Mouse (Mus musculus) MEL (cell line): ENCODE measurements around the gene Lrba. TPM values are rescaled to one million over a fixed set of nuclear protein-coding genes. Genes with fewer than 3 reads are reported as not detected.

Source experiments
- DNase-seq: peaks from one replicate; pipeline ENCODE4 v3.0.0; 2011; ENCODE audit warnings: low read depth, low spot score
- H3K27ac ChIP-seq: 2 replicates; pipeline ENCODE4 v1.5.1; 2012; ENCODE audit warnings: low read depth, mild to moderate bottlenecking, control low read depth, low read length, moderate library complexity; ENCODE audit not compliant: control insufficient read depth
- H3K27me3 ChIP-seq, 2 experiments: fragments of 150-350 bp in 1 of 2; sonication (generic) in 1 of 2; 2 replicates each; pipeline ENCODE4 v1.6.1; 2012; ENCODE audit warnings: low read length in 2 of 2, mild to moderate bottlenecking in 2 of 2, improper control_type of control experiment in 1 of 2, moderate library complexity in 1 of 2; ENCODE audit not compliant: insufficient read depth in 2 of 2, control insufficient read depth in 1 of 2
- H3K36me3 ChIP-seq, 2 experiments: 2 replicates each; pipeline ENCODE4 v1.6.1; 2012 to 2014; ENCODE audit warnings: low read length in 2 of 2, improper control_type of control experiment in 1 of 2, inconsistent platforms in 1 of 2, mild to moderate bottlenecking in 1 of 2; ENCODE audit not compliant: insufficient read depth in 2 of 2, control insufficient read depth in 1 of 2
- H3K4me1 ChIP-seq, 2 experiments: fragments of 150-350 bp in 1 of 2; sonication (generic) in 1 of 2; 2 replicates each; pipeline ENCODE4 v1.6.1; 2012; ENCODE audit warnings: low read length in 2 of 2, improper control_type of control experiment in 1 of 2, mild to moderate bottlenecking in 1 of 2; ENCODE audit not compliant: insufficient read depth in 2 of 2, control insufficient read depth in 1 of 2
- H3K4me3 ChIP-seq, 2 experiments: fragments of 150-350 bp in 1 of 2; sonication (generic) in 1 of 2; 2 replicates each; pipeline ENCODE4 v1.5.1; 2012; ENCODE audit warnings: low read depth in 2 of 2, low read length in 2 of 2, mild to moderate bottlenecking in 2 of 2, moderate library complexity in 2 of 2, control low read depth in 1 of 2, improper control_type of control experiment in 1 of 2; ENCODE audit not compliant: control insufficient read depth in 1 of 2, insufficient read depth in 1 of 2
- H3K79me2 ChIP-seq: 2 replicates; pipeline ENCODE4 v1.6.1; 2012; ENCODE audit warnings: mild to moderate bottlenecking, low read length, moderate library complexity; ENCODE audit not compliant: control insufficient read depth, poor library complexity, insufficient read depth
- H3K9ac ChIP-seq: 2 replicates; pipeline ENCODE4 v1.6.1; 2012; ENCODE audit warnings: low read depth, mild to moderate bottlenecking, control low read depth, low read length, moderate library complexity; ENCODE audit not compliant: control insufficient read depth, poor library complexity, severe bottlenecking
- H3K9me3 ChIP-seq: fragments of 150-350 bp; sonication (generic); replicated peaks from 2 replicates; pipeline ENCODE4 v1.6.1; 2012; ENCODE audit warnings: mild to moderate bottlenecking, low read length, improper control_type of control experiment, moderate library complexity; ENCODE audit not compliant: insufficient read depth
- BHLHE40 ChIP-seq: IDR thresholded peaks from 2 replicates; pipeline ENCODE4 v1.6.1; 2012; ENCODE audit warnings: low read depth, mild to moderate bottlenecking, inconsistent platforms, low read length, improper control_type of control experiment, borderline replicate concordance
- CHD1 ChIP-seq: IDR thresholded peaks from 2 replicates; pipeline ENCODE4 v1.6.1; 2012; ENCODE audit warnings: low read depth, mild to moderate bottlenecking, inconsistent platforms, low read length, improper control_type of control experiment
- CHD2 ChIP-seq: IDR thresholded peaks from 2 replicates; pipeline ENCODE4 v1.6.1; 2011; ENCODE audit warnings: low read length, improper control_type of control experiment
- CTCF ChIP-seq, 3 experiments: IDR thresholded peaks in 2 of 3; conservative IDR thresholded peaks in 1 of 3; 2 replicates each; pipeline ENCODE4 v1.5.1; 2011 to 2012; ENCODE audit warnings: low read length in 3 of 3, low read depth in 2 of 3, mild to moderate bottlenecking in 2 of 3, improper control_type of control experiment in 1 of 3, inconsistent platforms in 1 of 3, mixed read lengths in 1 of 3, moderate library complexity in 1 of 3; ENCODE audit not compliant: control insufficient read depth in 1 of 3, insufficient read depth in 1 of 3, poor library complexity in 1 of 3, severe bottlenecking in 1 of 3
- E2F4 ChIP-seq: IDR thresholded peaks from 2 replicates; pipeline ENCODE4 v1.6.1; 2011; ENCODE audit warnings: low read depth, low read length, improper control_type of control experiment, borderline replicate concordance
- ELF1 ChIP-seq: IDR thresholded peaks from 2 replicates; pipeline ENCODE4 v1.6.1; 2014; ENCODE audit warnings: low read depth, mild to moderate bottlenecking, inconsistent platforms, low read length, improper control_type of control experiment, moderate library complexity
- EP300 ChIP-seq, 2 experiments: IDR thresholded peaks; 2 replicates each; pipeline ENCODE4 v1.6.1; 2011; ENCODE audit warnings: improper control_type of control experiment in 2 of 2, low read length in 2 of 2, low read depth in 1 of 2, mild to moderate bottlenecking in 1 of 2
- ETS1 ChIP-seq: IDR thresholded peaks from 2 replicates; pipeline ENCODE4 v1.6.1; 2012; ENCODE audit warnings: low read depth, mild to moderate bottlenecking, inconsistent platforms, low read length, improper control_type of control experiment, moderate library complexity
- GABPA ChIP-seq: IDR thresholded peaks from 2 replicates; pipeline ENCODE4 v1.6.1; 2012; ENCODE audit warnings: low read depth, mild to moderate bottlenecking, inconsistent platforms, low read length, improper control_type of control experiment, moderate library complexity
- GATA1 ChIP-seq: IDR thresholded peaks from 2 replicates; pipeline ENCODE4 v1.6.1; 2011; ENCODE audit warnings: low read depth, low read length, improper control_type of control experiment
- HCFC1 ChIP-seq: IDR thresholded peaks from 2 replicates; pipeline ENCODE4 v1.6.1; 2012; ENCODE audit warnings: low read depth, mild to moderate bottlenecking, inconsistent platforms, low read length, improper control_type of control experiment, moderate library complexity
- JUND ChIP-seq: IDR thresholded peaks from 2 replicates; pipeline ENCODE4 v1.6.1; 2011; ENCODE audit warnings: low read depth, mild to moderate bottlenecking, improper control_type of control experiment, low read length
- KAT2A ChIP-seq: conservative IDR thresholded peaks from 2 replicates; pipeline ENCODE4 v1.6.1; 2012; ENCODE audit warnings: low read depth, low read length, improper control_type of control experiment, inconsistent platforms
- MAFK ChIP-seq: IDR thresholded peaks from 2 replicates; pipeline ENCODE4 v1.6.1; 2011; ENCODE audit warnings: low read depth, mild to moderate bottlenecking, low read length, improper control_type of control experiment, borderline replicate concordance
- MAX ChIP-seq: IDR thresholded peaks from 2 replicates; pipeline ENCODE4 v1.6.1; 2011; ENCODE audit warnings: low read length, improper control_type of control experiment
- MAZ ChIP-seq: IDR thresholded peaks from 2 replicates; pipeline ENCODE4 v1.6.1; 2012; ENCODE audit warnings: low read depth, mild to moderate bottlenecking, inconsistent platforms, low read length, improper control_type of control experiment
- MEF2A ChIP-seq: IDR thresholded peaks from 2 replicates; pipeline ENCODE4 v1.6.1; 2014; ENCODE audit warnings: low read depth, mild to moderate bottlenecking, inconsistent platforms, low read length, improper control_type of control experiment; ENCODE audit not compliant: poor library complexity, insufficient replicate concordance, severe bottlenecking; ENCODE audit errors: extremely low read depth
- MXI1 ChIP-seq: IDR thresholded peaks from 2 replicates; pipeline ENCODE4 v1.6.1; 2011; ENCODE audit warnings: mild to moderate bottlenecking, low read depth, low read length, improper control_type of control experiment
- MYB ChIP-seq: IDR thresholded peaks from 2 replicates; pipeline ENCODE4 v1.6.1; 2011; ENCODE audit warnings: mild to moderate bottlenecking, low read depth, low read length, improper control_type of control experiment
- MYC ChIP-seq: IDR thresholded peaks from 2 replicates; pipeline ENCODE4 v1.6.1; 2011; ENCODE audit warnings: low read depth, mild to moderate bottlenecking, low read length, improper control_type of control experiment, moderate library complexity
- NELFE ChIP-seq: IDR thresholded peaks from 2 replicates; pipeline ENCODE4 v1.6.1; 2011; ENCODE audit warnings: low read depth, low read length, improper control_type of control experiment
- NRF1 ChIP-seq: IDR thresholded peaks from 2 replicates; pipeline ENCODE4 v1.6.1; 2014; ENCODE audit warnings: low read depth, mild to moderate bottlenecking, inconsistent platforms, low read length, improper control_type of control experiment, moderate library complexity; ENCODE audit not compliant: poor library complexity, insufficient read depth, severe bottlenecking
- POLR2A ChIP-seq, 2 experiments: IDR thresholded peaks; 2 replicates each; pipeline ENCODE4 v1.6.1; 2011 to 2012; ENCODE audit warnings: low read length in 2 of 2, mild to moderate bottlenecking in 2 of 2, control low read depth in 1 of 2, improper control_type of control experiment in 1 of 2, low read depth in 1 of 2, moderate library complexity in 1 of 2; ENCODE audit not compliant: control insufficient read depth in 1 of 2, insufficient read depth in 1 of 2, poor library complexity in 1 of 2
- POLR2AphosphoS2 ChIP-seq: IDR thresholded peaks from 2 replicates; pipeline ENCODE4 v1.6.1; 2011; ENCODE audit warnings: low read length, improper control_type of control experiment
- POLR2AphosphoS5 ChIP-seq: IDR thresholded peaks from 2 replicates; pipeline ENCODE4 v1.6.1; 2012; ENCODE audit warnings: low read depth, borderline replicate concordance, mild to moderate bottlenecking, inconsistent platforms, low read length, moderate library complexity, mixed read lengths
- RAD21 ChIP-seq: IDR thresholded peaks from 2 replicates; pipeline ENCODE4 v1.6.1; 2011; ENCODE audit warnings: mild to moderate bottlenecking, low read depth, low read length, improper control_type of control experiment
- RCOR1 ChIP-seq: IDR thresholded peaks from 2 replicates; pipeline ENCODE4 v1.6.1; 2012; ENCODE audit warnings: low read depth, mild to moderate bottlenecking, inconsistent platforms, low read length, improper control_type of control experiment
- SIN3A ChIP-seq: IDR thresholded peaks from 2 replicates; pipeline ENCODE4 v1.6.1; 2012; ENCODE audit warnings: low read length, improper control_type of control experiment, inconsistent platforms
- SMC3 ChIP-seq: IDR thresholded peaks from 2 replicates; pipeline ENCODE4 v1.6.1; 2011; ENCODE audit warnings: low read depth, low read length, improper control_type of control experiment
- TAL1 ChIP-seq: IDR thresholded peaks from 2 replicates; pipeline ENCODE4 v1.6.1; 2012; ENCODE audit warnings: mild to moderate bottlenecking, inconsistent platforms, low read length, moderate library complexity, mixed read lengths
- TBP ChIP-seq: IDR thresholded peaks from 2 replicates; pipeline ENCODE4 v1.8.0; 2011; ENCODE audit warnings: low read depth, low read length, improper control_type of control experiment
- TCF12 ChIP-seq: IDR thresholded peaks from 2 replicates; pipeline ENCODE4 v1.6.1; 2014; ENCODE audit warnings: low read depth, mild to moderate bottlenecking, inconsistent platforms, low read length, improper control_type of control experiment, moderate library complexity
- UBTF ChIP-seq: IDR thresholded peaks from 2 replicates; pipeline ENCODE4 v1.6.1; 2012; ENCODE audit warnings: low read depth, mild to moderate bottlenecking, inconsistent platforms, low read length, improper control_type of control experiment, moderate library complexity, borderline replicate concordance; ENCODE audit not compliant: insufficient read depth
- USF1 ChIP-seq: IDR thresholded peaks from 2 replicates; pipeline ENCODE4 v1.6.1; 2014; ENCODE audit warnings: low read depth, mild to moderate bottlenecking, inconsistent platforms, low read length, improper control_type of control experiment, moderate library complexity
- USF2 ChIP-seq, 2 experiments: IDR thresholded peaks; 2 replicates each; pipeline ENCODE4 v1.6.1; 2011 to 2012; ENCODE audit warnings: improper control_type of control experiment in 2 of 2, low read length in 2 of 2, borderline replicate concordance in 1 of 2, inconsistent platforms in 1 of 2, low read depth in 1 of 2, mild to moderate bottlenecking in 1 of 2; ENCODE audit not compliant: insufficient read depth in 1 of 2
- ZC3H11A ChIP-seq: IDR thresholded peaks from 2 replicates; pipeline ENCODE4 v1.6.1; 2012; ENCODE audit warnings: low read depth, mild to moderate bottlenecking, inconsistent platforms, low read length, improper control_type of control experiment
- ZKSCAN1 ChIP-seq: IDR thresholded peaks from 2 replicates; pipeline ENCODE4 v1.6.1; 2012; ENCODE audit warnings: low read depth, mild to moderate bottlenecking, inconsistent platforms, low read length, improper control_type of control experiment, moderate library complexity
- ZMIZ1 ChIP-seq: IDR thresholded peaks from 2 replicates; pipeline ENCODE4 v1.6.1; 2012; ENCODE audit warnings: low read depth, mild to moderate bottlenecking, inconsistent platforms, low read length, improper control_type of control experiment, moderate library complexity
- polyA plus RNA-seq, 2 experiments: library from polyadenylated mRNA; stranded (reverse) in 1 of 2; unstranded in 1 of 2; fragments of >175 nt in 1 of 2; fragments of >200 nt in 1 of 2; gene quantifications; 2 replicates each; pipeline versions ENCODE4 v1.2.1 to v1.2.4; 2012; ENCODE audit warnings: low replicate concordance in 2 of 2, low read depth in 1 of 2; ENCODE audit not compliant: insufficient read length in 2 of 2, insufficient read depth in 1 of 2, missing spikeins in 1 of 2
- total RNA-seq: library from RNA; depleted of rRNA; stranded (reverse); fragments of 300-350 nt; gene quantifications from 2 replicates; pipeline ENCODE4 v1.2.3, GENCODE M21; 2012

Gene Lrba
- total and polyA plus RNA-seq, 3 experiments = 10.9 to 17.9 TPM; not detected in 1

GRCm38 (mm10) chr3:86567312-86567711 is 342.8 kb downstream of the Lrba start:
- peaks cover 6% of the 10 kb centered on the region in 2 experiments; a peak in 3 of 4 replicates for H3K4me1 ChIP-seq
- no peaks in the 10 kb centered on the region for H3K9me3 ChIP-seq
- no peak overlapping the region for H3K9ac ChIP-seq
- H3K27me3 ChIP-seq = no peaks in the 10 kb centered on the region
- no peak overlapping the region for H3K4me3 ChIP-seq
- H3K36me3 ChIP-seq = peaks cover 0 to 10% of the 10 kb centered on the region in 2 experiments; a peak in 2 of 4 replicates
- peak; percentile 82 for DNase-seq
- no peaks in the 10 kb centered on the region for H3K79me2 ChIP-seq
- no peak overlapping the region for H3K27ac ChIP-seq
- TF ChIP-seq TCF12 (peak; percentile 94), JUND (no peak), USF1 (peak; percentile 14; the same call in 1 of the 2 replicates), POLR2A (IDR thresholded peaks at IDR 0.05; ENCODE audit: control insufficient read depth in 1 of 2, insufficient read depth in 1 of 2, low read depth in 1 of 2, low read length in 2 of 2, poor library complexity in 1 of 2) (no peak), BHLHE40 (peak; percentile 71; the same call in 1 of the 2 replicates), NRF1 (no peak), ZMIZ1 (no peak), ZKSCAN1 (no peak), MYC (peak; percentile 80), E2F4 (no peak), EP300 (IDR thresholded peaks at IDR 0.05; ENCODE audit: low read depth in 1 of 2, low read length in 2 of 2) (peak; percentile 90), CHD2 (no peak), CHD1 (no peak), ETS1 (peak; percentile 86), USF2 (IDR thresholded peaks at IDR 0.05; ENCODE audit: borderline replicate concordance in 1 of 2, insufficient read depth in 1 of 2, low read depth in 1 of 2, low read length in 2 of 2) (no peak), KAT2A (no peak), RAD21 (no peak), TAL1 (peak; percentile 81), ELF1 (no peak), MAX (peak; percentile 83), POLR2AphosphoS5 (no peak), GATA1 (peak; percentile 90), SIN3A (0 out of 2 replicates have a peak, but pooled peaks have one; percentile 38), CTCF (IDR thresholded peaks at IDR 0.05 in 2 of 3, conservative IDR thresholded peaks at IDR 0.05 in 1 of 3; ENCODE audit: control insufficient read depth in 1 of 3, insufficient read depth in 1 of 3, low read depth in 2 of 3, low read length in 3 of 3, poor library complexity in 1 of 3, severe bottlenecking in 1 of 3) (no peak), GABPA (no peak), MEF2A (peak; percentile 72; the same call in 1 of the 2 replicates), RCOR1 (peak; percentile 96), ZC3H11A (no peak), TBP (no peak), UBTF (no peak), NELFE (no peak), MYB (no peak), POLR2AphosphoS2 (no peak), MAZ (no peak), MAFK (0 out of 2 replicates have a peak, but pooled peaks have one; percentile 38), MXI1 (peak; percentile 76), HCFC1 (no peak), SMC3 (no peak)
